Mouse (Mus musculus): ENCODE measurements around the gene Ppp1r9b. TPM values are rescaled to one million over a fixed set of nuclear protein-coding genes. Genes with fewer than 3 reads are reported as not detected.

Ppp1r9b gene
- polyA plus RNA-seq, 1 experiment from 2014 or later: 10.5 TPM

GRCm38 (mm10) chr11:95032945-95033344 is 42.1 kb downstream of the Ppp1r9b start:
- no peaks in the 10 kb centered on the region for H3K27me3 ChIP-seq (ENCODE audit: control insufficient read depth, insufficient read depth, low read length)
- H3K4me3 ChIP-seq (ENCODE audit: low read depth, low read length): no peak overlapping the region
- H3K36me3 ChIP-seq (replicated peaks; ENCODE audit: control insufficient read depth, insufficient read depth, low read depth, low read length): no peaks in the 10 kb centered on the region
- no peak overlapping the region for H3K9ac ChIP-seq (replicated peaks; ENCODE audit: low read length)
- no peak overlapping the region for H3K27ac ChIP-seq (replicated peaks; ENCODE audit: low read depth, low read length)
- no peak overlapping the region for H3K4me2 ChIP-seq (ENCODE audit: low read depth, low read length)
- no peaks in the 10 kb centered on the region for H3K9me3 ChIP-seq (replicated peaks; ENCODE audit: control insufficient read depth, low read length)
- no peak for DNase-seq (ENCODE audit: low spot score)
- 25% methylated on average over 6 of the region's 6 CpGs for WGBS
- H3K4me1 ChIP-seq (ENCODE audit: control insufficient read depth, insufficient read depth, low read length): no peaks in the 10 kb centered on the region; the same call in 1 of the 2 replicates
- no peak for ATAC-seq (replicated peaks; ENCODE audit: insufficient number of reproducible peaks, low FRiP score, low TSS enrichment, low read depth)

DNA sequence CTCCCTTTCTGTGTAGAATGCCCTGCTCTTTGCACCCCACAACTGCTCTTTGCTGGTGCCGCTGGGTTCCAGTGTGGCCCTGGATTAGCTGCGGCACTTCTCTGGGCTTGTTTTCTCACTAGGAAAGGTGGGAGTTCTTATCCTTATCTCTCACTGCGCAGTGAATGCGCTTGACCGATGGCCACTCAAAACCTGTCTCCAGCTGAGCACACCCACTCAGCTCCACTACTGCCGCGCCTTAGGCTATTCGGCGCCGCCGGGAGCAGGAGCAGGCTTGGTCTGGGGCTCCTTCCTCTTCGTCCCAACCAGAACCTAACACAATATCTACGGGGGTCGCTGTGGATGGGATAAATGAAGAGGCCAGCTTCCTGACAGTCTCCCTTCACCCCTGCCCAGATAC is 42.8 kb downstream of the Ppp1r9b start:
- H3K9me3 ChIP-seq (replicated peaks; ENCODE audit: control insufficient read depth, low read length): no peaks in the 10 kb centered on the region
- H3K27me3 ChIP-seq (ENCODE audit: control insufficient read depth, insufficient read depth, low read length): no peaks in the 10 kb centered on the region
- no peak for ATAC-seq (replicated peaks; ENCODE audit: insufficient number of reproducible peaks, low FRiP score, low TSS enrichment, low read depth)
- 68% methylated on average over 14 of the region's 14 CpGs for WGBS
- no peak overlapping the region for H3K27ac ChIP-seq (replicated peaks; ENCODE audit: low read depth, low read length)
- no peaks in the 10 kb centered on the region for H3K36me3 ChIP-seq (replicated peaks; ENCODE audit: control insufficient read depth, insufficient read depth, low read depth, low read length)
- no peak overlapping the region for H3K4me3 ChIP-seq (ENCODE audit: low read depth, low read length)
- H3K4me1 ChIP-seq (ENCODE audit: control insufficient read depth, insufficient read depth, low read length): no peaks in the 10 kb centered on the region
- DNase-seq (ENCODE audit: low spot score): no peak
- no peak overlapping the region for H3K4me2 ChIP-seq (ENCODE audit: low read depth, low read length)
- H3K9ac ChIP-seq (replicated peaks; ENCODE audit: low read length): no peak overlapping the region

GRCm38 (mm10) chr11:95034902-95035301 is 44.1 kb downstream of the Ppp1r9b start:
- Histone ChIP-seq H3K4me1 (ENCODE audit: control insufficient read depth, insufficient read depth, low read length) (no peaks in the 10 kb centered on the region), H3K27ac (replicated peaks; ENCODE audit: low read depth, low read length) (no peak overlapping the region), H3K4me3 (ENCODE audit: low read depth, low read length) (no peak overlapping the region), H3K9me3 (replicated peaks; ENCODE audit: control insufficient read depth, low read length) (no peaks in the 10 kb centered on the region), H3K9ac (replicated peaks; ENCODE audit: low read length) (no peak overlapping the region), H3K36me3 (replicated peaks; ENCODE audit: control insufficient read depth, insufficient read depth, low read depth, low read length) (no peaks in the 10 kb centered on the region), H3K27me3 (ENCODE audit: control insufficient read depth, insufficient read depth, low read length) (no peaks in the 10 kb centered on the region), H3K4me2 (ENCODE audit: low read depth, low read length) (no peak overlapping the region)
- DNase-seq (ENCODE audit: low spot score) (no peak), ATAC-seq (replicated peaks; ENCODE audit: insufficient number of reproducible peaks, low FRiP score, low TSS enrichment, low read depth) (no peak)
- 71% methylated on average over 10 of the region's 10 CpGs for WGBS

DNA sequence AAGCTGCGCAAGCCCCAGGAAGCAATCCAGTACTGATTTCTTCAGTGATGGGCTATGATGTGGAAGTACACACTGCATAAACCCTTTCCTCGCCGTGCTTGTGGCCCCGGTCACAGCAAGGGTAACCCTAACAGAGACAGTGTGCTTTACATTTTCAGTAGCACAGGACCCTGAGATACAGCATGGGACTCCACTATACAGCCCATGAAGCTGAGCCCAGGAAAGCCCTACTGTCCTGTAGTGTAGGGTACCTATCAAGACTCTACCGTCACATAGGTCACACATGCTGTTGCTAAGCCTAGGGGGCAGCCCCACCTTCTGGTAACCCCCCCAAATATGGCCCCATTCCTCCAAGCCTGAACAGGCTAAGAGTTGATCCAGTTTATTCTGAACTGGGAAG is 45.7 kb downstream of the Ppp1r9b start:
- no peaks in the 10 kb centered on the region for H3K27me3 ChIP-seq (ENCODE audit: control insufficient read depth, insufficient read depth, low read length)
- no peak overlapping the region for H3K9ac ChIP-seq (replicated peaks; ENCODE audit: low read length)
- H3K36me3 ChIP-seq (replicated peaks; ENCODE audit: control insufficient read depth, insufficient read depth, low read depth, low read length): no peaks in the 10 kb centered on the region
- H3K4me2 ChIP-seq (ENCODE audit: low read depth, low read length): no peak overlapping the region
- H3K4me1 ChIP-seq (ENCODE audit: control insufficient read depth, insufficient read depth, low read length): no peaks in the 10 kb centered on the region; the same call in 1 of the 2 replicates
- no peak overlapping the region for H3K4me3 ChIP-seq (ENCODE audit: low read depth, low read length)
- H3K9me3 ChIP-seq (replicated peaks; ENCODE audit: control insufficient read depth, low read length): no peaks in the 10 kb centered on the region
- H3K27ac ChIP-seq (replicated peaks; ENCODE audit: low read depth, low read length): no peak overlapping the region
- WGBS: 93% methylated on average over 5 of the region's 5 CpGs
- ATAC-seq (replicated peaks; ENCODE audit: insufficient number of reproducible peaks, low FRiP score, low TSS enrichment, low read depth) (no peak), DNase-seq (ENCODE audit: low spot score) (no peak)

DNA sequence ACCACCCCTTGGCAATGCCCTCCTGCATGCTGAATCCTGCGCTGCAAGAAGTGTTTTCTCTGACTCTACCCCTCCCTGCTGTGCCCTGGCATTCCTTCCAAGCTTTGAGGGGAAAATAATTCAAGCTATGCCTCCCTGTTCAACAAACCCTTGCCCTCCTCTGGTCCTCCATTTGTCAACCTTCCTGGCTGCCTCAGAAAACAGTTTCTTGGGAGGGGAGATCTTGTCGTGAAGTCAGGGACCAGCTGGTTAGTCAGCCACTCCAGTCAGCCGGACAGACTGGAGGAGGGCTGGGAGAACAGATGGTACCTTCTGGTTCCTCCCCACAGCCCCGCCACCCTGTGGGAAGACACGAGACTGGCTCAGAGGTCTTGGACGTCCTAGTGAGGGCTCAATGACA is 46.5 kb downstream of the Ppp1r9b start:
- ATAC-seq (replicated peaks; ENCODE audit: insufficient number of reproducible peaks, low FRiP score, low TSS enrichment, low read depth) (no peak), DNase-seq (ENCODE audit: low spot score) (no peak)
- Histone ChIP-seq H3K4me2 (ENCODE audit: low read depth, low read length) (no peak overlapping the region), H3K27ac (replicated peaks; ENCODE audit: low read depth, low read length) (no peak overlapping the region), H3K9ac (replicated peaks; ENCODE audit: low read length) (no peak overlapping the region), H3K36me3 (replicated peaks; ENCODE audit: control insufficient read depth, insufficient read depth, low read depth, low read length) (no peaks in the 10 kb centered on the region), H3K4me3 (ENCODE audit: low read depth, low read length) (no peak overlapping the region), H3K27me3 (ENCODE audit: control insufficient read depth, insufficient read depth, low read length) (no peaks in the 10 kb centered on the region), H3K9me3 (replicated peaks; ENCODE audit: control insufficient read depth, low read length) (no peaks in the 10 kb centered on the region), H3K4me1 (ENCODE audit: control insufficient read depth, insufficient read depth, low read length) (no peaks in the 10 kb centered on the region; the same call in 1 of the 2 replicates)
- 67% methylated on average over 6 of the region's 6 CpGs for WGBS

GRCm38 (mm10) chr11:95038156-95038817 is 47.5 kb downstream of the Ppp1r9b start:
- DNase-seq (ENCODE audit: low spot score) (no peak), ATAC-seq (replicated peaks; ENCODE audit: insufficient number of reproducible peaks, low FRiP score, low TSS enrichment, low read depth) (no peak)
- 72% methylated on average over 14 of the region's 14 CpGs for WGBS
- Histone ChIP-seq H3K4me3 (ENCODE audit: low read depth, low read length) (no peak overlapping the region), H3K9ac (replicated peaks; ENCODE audit: low read length) (no peak overlapping the region), H3K4me1 (ENCODE audit: control insufficient read depth, insufficient read depth, low read length) (no peaks in the 10 kb centered on the region; the same call in 1 of the 2 replicates), H3K27me3 (ENCODE audit: control insufficient read depth, insufficient read depth, low read length) (no peaks in the 10 kb centered on the region), H3K27ac (replicated peaks; ENCODE audit: low read depth, low read length) (no peak overlapping the region), H3K4me2 (ENCODE audit: low read depth, low read length) (no peak overlapping the region), H3K36me3 (replicated peaks; ENCODE audit: control insufficient read depth, insufficient read depth, low read depth, low read length) (no peaks in the 10 kb centered on the region), H3K9me3 (replicated peaks; ENCODE audit: control insufficient read depth, low read length) (no peaks in the 10 kb centered on the region)

DNA sequence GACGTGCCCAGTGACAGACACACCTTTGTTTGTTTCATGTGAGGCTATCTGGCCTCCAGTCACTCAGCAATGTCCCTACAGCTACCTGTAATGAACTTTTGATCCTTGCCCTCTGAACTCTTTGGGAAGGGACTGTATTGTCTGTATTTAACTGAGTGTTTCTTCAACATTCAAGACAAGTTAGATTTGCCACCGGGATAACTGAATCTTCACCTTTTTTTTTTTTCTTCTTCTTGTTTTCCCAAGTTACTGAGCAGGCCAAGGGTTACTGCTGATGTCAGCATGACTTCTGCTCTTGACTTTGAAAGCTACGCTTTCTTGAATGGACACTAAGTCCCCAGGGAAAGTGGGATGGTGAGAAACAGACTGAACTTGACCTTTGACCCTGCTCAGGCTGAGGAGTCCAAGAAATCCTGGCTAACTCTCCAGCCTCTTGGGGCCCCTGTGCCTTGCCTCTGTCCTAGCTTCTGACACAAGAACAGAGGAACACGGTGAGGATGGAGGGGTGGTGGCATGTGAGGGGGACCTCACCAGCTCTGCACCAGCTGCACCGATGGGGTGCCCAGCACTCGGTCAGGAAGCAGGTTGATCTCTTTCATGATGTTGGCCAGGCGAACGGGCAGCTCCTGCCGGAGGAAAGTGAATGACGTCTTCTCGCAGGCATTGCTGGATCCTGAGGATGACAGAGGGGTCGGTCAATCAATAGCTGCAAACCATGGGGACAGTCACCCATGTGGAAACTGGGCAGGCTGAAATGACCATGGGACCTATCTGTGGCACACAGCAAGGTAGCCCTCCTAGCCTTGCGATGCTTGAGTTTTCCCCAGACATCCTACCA is 48.2 kb downstream of the Ppp1r9b start:
- H3K27ac ChIP-seq (replicated peaks; ENCODE audit: low read depth, low read length): no peak overlapping the region
- H3K9me3 ChIP-seq (replicated peaks; ENCODE audit: control insufficient read depth, low read length): no peaks in the 10 kb centered on the region
- DNase-seq (ENCODE audit: low spot score) (no peak), ATAC-seq (replicated peaks; ENCODE audit: insufficient number of reproducible peaks, low FRiP score, low TSS enrichment, low read depth) (no peak)
- H3K36me3 ChIP-seq (replicated peaks; ENCODE audit: control insufficient read depth, insufficient read depth, low read depth, low read length): no peaks in the 10 kb centered on the region
- H3K27me3 ChIP-seq (ENCODE audit: control insufficient read depth, insufficient read depth, low read length): no peaks in the 10 kb centered on the region
- H3K4me1 ChIP-seq (ENCODE audit: control insufficient read depth, insufficient read depth, low read length): no peaks in the 10 kb centered on the region; the same call in 1 of the 2 replicates
- WGBS: 82% methylated on average over 13 of the region's 13 CpGs
- no peak overlapping the region for H3K4me2 ChIP-seq (ENCODE audit: low read depth, low read length)
- H3K9ac ChIP-seq (replicated peaks; ENCODE audit: low read length): no peak overlapping the region
- no peak overlapping the region for H3K4me3 ChIP-seq (ENCODE audit: low read depth, low read length)

DNA sequence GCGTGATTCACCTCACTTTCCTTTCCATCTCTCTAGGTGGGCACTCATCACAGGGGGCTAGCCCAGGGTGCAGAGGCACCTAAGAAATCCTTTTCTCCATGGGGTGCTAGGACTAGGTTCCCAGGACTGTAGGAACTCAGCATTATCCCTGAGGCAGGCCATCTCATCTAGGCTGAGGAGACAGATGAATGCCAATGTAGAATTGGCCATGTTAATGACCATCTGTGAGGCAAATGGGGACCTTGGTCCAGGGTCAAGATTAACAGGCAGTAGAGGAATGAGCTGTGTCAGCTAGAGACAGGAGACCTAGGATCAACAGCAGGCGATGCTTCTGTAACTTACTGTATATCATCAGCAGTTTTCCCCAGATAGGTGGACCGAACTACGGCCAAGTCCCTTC is 48.9 kb downstream of the Ppp1r9b start:
- Histone ChIP-seq H3K27ac (replicated peaks; ENCODE audit: low read depth, low read length) (no peak overlapping the region), H3K27me3 (ENCODE audit: control insufficient read depth, insufficient read depth, low read length) (no peaks in the 10 kb centered on the region), H3K36me3 (replicated peaks; ENCODE audit: control insufficient read depth, insufficient read depth, low read depth, low read length) (no peaks in the 10 kb centered on the region), H3K9me3 (replicated peaks; ENCODE audit: control insufficient read depth, low read length) (no peaks in the 10 kb centered on the region), H3K4me2 (ENCODE audit: low read depth, low read length) (no peak overlapping the region), H3K4me3 (ENCODE audit: low read depth, low read length) (no peak overlapping the region), H3K4me1 (ENCODE audit: control insufficient read depth, insufficient read depth, low read length) (no peaks in the 10 kb centered on the region; the same call in 1 of the 2 replicates), H3K9ac (replicated peaks; ENCODE audit: low read length) (no peak overlapping the region)
- DNase-seq (ENCODE audit: low spot score): no peak
- 80% methylated on average over 4 of the region's 4 CpGs for WGBS
- ATAC-seq (replicated peaks; ENCODE audit: insufficient number of reproducible peaks, low FRiP score, low TSS enrichment, low read depth): no peak

All from embryonic facial prominence, embryonic 11.5 days (tissue).